Mouse (Mus musculus): ENCODE data around the gene Epsti1.

DNA sequence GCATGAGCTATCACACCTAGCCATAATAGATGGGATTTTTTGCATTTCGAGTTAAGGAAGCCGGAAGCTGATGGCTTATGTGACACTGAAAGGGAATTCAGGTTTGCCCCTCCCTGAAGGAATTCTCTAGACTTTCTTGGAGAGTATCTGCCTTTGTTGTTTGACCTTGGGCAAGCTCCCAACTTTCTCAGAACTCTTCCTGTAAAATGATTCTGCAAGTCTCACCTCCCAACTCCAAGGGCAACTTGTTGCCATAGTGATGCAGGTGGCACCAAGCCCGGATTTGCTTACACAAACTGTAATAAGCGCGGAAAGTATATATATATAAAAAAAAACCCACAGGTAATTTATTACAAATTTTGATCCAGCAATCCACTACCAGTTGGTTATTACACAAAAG, 29.2 kb downstream of the Epsti1 start:
- TF ChIP-seq CTCF (IDR thresholded peaks at IDR 0.05; ENCODE audit: extremely low read depth, insufficient read depth, low read length): no peak
- no peak for TF ChIP-seq POLR2A (IDR thresholded peaks at IDR 0.05; ENCODE audit: extremely low read depth, insufficient read depth, low read length)
